Mouse (Mus musculus) testis, adult 2 months (tissue): Measurements from ENCODE around the gene Olfr156. TPM values are rescaled to one million over a fixed set of nuclear protein-coding genes. Genes with fewer than 3 reads are reported as not detected.
"Not testable (repeated sequence)": the region's sequence is repeated elsewhere in the genome, so short reads cannot be mapped to it uniquely, and the experiment has no call there.

ENCODE experiments used
- H3K27ac ChIP-seq: fragments of 200-500 bp; 2 replicates; pipeline ENCODE4 v1.5.1; 2012; ENCODE audit warnings: low read depth, low read length; ENCODE audit not compliant: control insufficient read depth, insufficient read depth
- H3K27me3 ChIP-seq: fragments of 200-500 bp; 2 replicates; pipeline ENCODE4 v1.6.1; 2012; ENCODE audit warnings: mild to moderate bottlenecking, low read length, moderate library complexity; ENCODE audit not compliant: control insufficient read depth, insufficient read depth
- H3K36me3 ChIP-seq: fragments of 200-500 bp; 2 replicates; pipeline ENCODE4 v1.6.1; 2012; ENCODE audit warnings: mild to moderate bottlenecking, low read length; ENCODE audit not compliant: control insufficient read depth, insufficient read depth
- H3K4me1 ChIP-seq: fragments of 200-500 bp; 2 replicates; pipeline ENCODE4 v1.6.1; 2012; ENCODE audit warnings: low read length; ENCODE audit not compliant: control insufficient read depth, insufficient read depth
- H3K4me3 ChIP-seq: fragments of 200-500 bp; 2 replicates; pipeline ENCODE4 v1.5.1; 2012; ENCODE audit warnings: low read depth, mild to moderate bottlenecking, low read length, moderate library complexity, mixed read lengths; ENCODE audit not compliant: control insufficient read depth
- CTCF ChIP-seq: fragments of 200-500 bp; IDR thresholded peaks from 2 replicates; pipeline ENCODE4 v1.5.1; 2012; ENCODE audit warnings: low read depth, mild to moderate bottlenecking, inconsistent platforms, low read length, moderate library complexity; ENCODE audit not compliant: control insufficient read depth, insufficient read depth, insufficient replicate concordance
- POLR2A ChIP-seq: fragments of 200-500 bp; IDR thresholded peaks from 2 replicates; pipeline ENCODE4 v1.6.1; 2012; ENCODE audit warnings: low read depth, mild to moderate bottlenecking, inconsistent platforms, low read length, moderate library complexity; ENCODE audit not compliant: control insufficient read depth
- polyA plus RNA-seq: library from polyadenylated mRNA; depleted of rRNA; stranded (reverse); fragments of >200 nt; gene quantifications from 2 replicates; pipeline ENCODE4 v1.2.3, GENCODE M21; 2012

Olfr156 gene
- polyA plus RNA-seq, 1 experiment: not detected

DNA sequence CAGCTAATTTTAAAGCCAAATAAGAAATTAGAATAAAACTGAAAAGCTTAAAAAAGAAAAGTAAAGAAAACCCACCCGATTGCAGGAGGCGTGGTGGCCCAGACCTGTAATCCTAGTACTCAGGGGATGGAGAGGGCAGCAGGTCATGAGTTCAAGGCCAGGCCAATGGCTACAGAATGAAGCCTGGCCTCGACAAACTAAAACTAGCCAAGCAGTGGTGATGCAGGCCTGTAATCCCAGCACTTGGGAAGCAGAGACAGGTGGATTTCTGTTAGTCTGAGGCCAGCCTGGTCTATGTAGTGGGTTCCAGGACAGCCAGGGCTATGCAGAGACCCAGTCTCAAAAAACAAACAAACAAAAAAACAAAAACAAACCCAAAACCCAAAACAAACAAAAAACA is 14.6 kb upstream of the Olfr156 start:
- TF ChIP-seq POLR2A (no peak), CTCF (no peak)
- no peak overlapping the region for H3K4me3 ChIP-seq
- no peaks in the 10 kb centered on the region for H3K4me1 ChIP-seq
- no peak overlapping the region for H3K27ac ChIP-seq
- H3K36me3 ChIP-seq: no peaks in the 10 kb centered on the region
- no peaks in the 10 kb centered on the region for H3K27me3 ChIP-seq

DNA sequence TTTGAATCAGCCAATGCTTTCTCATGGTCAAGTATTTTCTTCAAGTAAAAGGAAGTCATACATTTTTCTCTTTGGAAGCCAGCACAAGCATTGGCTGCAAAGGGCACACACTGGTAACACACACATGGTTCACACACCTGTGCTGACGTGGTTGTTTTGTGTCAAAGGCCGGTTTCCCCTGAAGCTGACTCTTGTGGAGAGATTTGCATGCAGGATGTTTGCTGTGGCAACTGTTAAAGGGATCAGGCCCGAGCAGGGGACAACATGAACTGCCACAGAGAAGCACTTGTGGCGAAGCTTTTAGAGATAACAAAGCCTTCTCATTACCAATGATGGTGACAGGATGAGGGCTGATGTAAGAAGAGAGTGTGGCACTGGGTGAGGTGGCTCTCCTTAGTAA is 11.1 kb upstream of the Olfr156 start:
- Histone ChIP-seq H3K4me1 (no peaks in the 10 kb centered on the region), H3K36me3 (no peaks in the 10 kb centered on the region), H3K27ac (no peak overlapping the region), H3K4me3 (no peak overlapping the region), H3K27me3 (no peaks in the 10 kb centered on the region)
- TF ChIP-seq CTCF (no peak), POLR2A (no peak)

DNA sequence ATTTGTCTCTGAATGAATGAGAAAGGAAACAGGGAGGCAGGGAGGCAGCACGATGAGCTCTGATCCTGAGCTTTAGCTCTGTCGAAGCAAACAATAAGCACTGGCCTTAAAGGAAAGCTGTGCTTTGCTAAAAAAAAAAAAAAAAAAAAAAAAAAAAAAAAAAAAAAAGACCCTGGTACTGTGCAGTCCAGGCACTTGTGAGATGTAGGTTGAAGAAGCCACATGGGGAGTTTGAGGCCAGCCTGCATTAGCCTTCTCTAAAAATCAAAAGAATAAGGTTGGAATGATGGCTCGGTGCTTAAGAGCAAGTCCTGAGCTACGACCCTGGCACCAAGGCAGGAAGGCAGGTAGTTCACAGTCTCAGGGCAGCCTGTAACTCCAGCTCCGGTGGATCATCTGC is 10.1 kb upstream of the Olfr156 start:
- no peaks in the 10 kb centered on the region for H3K36me3 ChIP-seq
- H3K4me1 ChIP-seq: no peaks in the 10 kb centered on the region
- no peak overlapping the region for H3K4me3 ChIP-seq

DNA sequence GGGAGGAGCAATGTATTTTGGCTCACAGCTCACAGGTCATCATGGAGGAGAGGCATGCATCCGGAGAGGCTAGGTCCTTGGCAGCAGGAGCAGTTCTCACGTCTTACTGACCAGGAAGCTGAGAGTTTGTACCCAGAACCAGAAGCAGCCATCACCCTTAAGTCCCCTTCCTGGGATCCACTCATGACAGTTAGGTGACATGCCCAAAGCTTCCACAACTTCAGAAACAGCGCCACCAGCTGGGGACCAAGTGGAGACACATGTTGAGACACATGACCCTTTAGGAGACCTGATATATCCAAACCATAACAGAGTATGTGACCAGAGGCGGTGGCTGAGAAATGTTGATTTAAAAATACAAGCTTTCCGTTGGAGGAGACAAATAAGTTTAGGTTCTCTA is 8.3 kb upstream of the Olfr156 start:
- no peak overlapping the region for H3K27ac ChIP-seq
- TF ChIP-seq CTCF (no peak), POLR2A (no peak)
- no peaks in the 10 kb centered on the region for H3K36me3 ChIP-seq
- H3K4me1 ChIP-seq: no peaks in the 10 kb centered on the region
- H3K27me3 ChIP-seq: no peaks in the 10 kb centered on the region
- no peak overlapping the region for H3K4me3 ChIP-seq

More for the DNA sequence above, 10.1 kb upstream of the Olfr156 start:
- Histone ChIP-seq H3K27me3 (no peaks in the 10 kb centered on the region), H3K27ac (no peak overlapping the region)
- no peak for TF ChIP-seq POLR2A
- no peak for TF ChIP-seq CTCF

DNA sequence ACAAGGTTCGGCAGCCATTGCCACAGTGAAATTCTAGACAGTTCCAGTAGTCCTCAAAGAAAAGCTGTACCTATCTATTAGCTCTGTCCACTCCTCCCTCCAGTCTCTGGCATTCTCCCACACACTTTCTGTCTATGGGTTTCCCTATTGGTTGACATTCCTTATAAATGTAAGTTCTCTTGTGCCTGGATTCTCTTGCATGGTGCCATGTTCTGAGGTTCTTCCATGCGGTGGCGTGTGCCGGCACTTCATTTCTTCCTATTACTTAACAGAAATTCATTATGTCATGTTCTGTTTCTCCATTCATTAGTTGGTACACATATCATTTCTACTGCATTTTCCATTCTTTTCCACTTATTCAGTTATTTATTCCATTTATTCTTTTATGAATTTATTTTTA is 5.1 kb upstream of the Olfr156 start:
- Histone ChIP-seq H3K27me3 (no peaks in the 10 kb centered on the region), H3K36me3 (no peaks in the 10 kb centered on the region), H3K4me3 (no peak overlapping the region), H3K4me1 (no peaks in the 10 kb centered on the region), H3K27ac (no peak overlapping the region)
- TF ChIP-seq POLR2A (no peak), CTCF (no peak)

DNA sequence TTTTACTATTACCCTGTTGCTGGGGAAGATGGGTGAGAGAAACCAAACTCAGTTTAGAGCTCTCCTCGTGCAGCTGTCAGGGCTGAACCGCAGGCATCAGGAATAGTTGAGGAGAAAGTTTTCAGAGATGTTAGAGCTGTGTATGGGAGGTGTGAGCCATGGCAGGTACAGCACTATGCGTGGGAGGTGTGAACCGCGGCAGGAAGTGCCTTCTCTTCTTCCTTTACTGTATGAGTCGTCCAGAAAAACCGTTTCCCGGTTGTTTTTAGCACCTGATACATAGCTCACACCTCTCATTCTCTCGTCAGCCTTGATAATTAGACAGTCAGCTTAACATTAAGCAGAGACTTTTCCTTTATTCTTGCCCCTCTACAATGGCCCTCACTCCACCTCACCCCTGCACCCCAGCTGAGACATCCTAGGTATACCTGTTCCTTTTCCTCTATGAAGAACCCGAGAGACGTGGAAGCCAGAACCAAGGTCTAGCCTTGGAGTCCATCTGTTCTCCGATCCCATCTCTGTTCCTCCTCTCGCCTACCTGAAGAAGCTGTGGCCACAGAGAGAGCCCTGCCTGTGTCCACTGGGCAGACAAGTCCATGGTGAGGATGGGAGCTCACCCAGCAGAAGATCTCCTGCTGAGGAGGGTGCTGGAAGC is 672 bp downstream of the Olfr156 start:
- Histone ChIP-seq H3K4me1 (no peaks in the 10 kb centered on the region), H3K27me3 (no peaks in the 10 kb centered on the region), H3K4me3 (no peak overlapping the region), H3K27ac (no peak overlapping the region), H3K36me3 (no peaks in the 10 kb centered on the region)
- TF ChIP-seq POLR2A (no peak), CTCF (no peak)

DNA sequence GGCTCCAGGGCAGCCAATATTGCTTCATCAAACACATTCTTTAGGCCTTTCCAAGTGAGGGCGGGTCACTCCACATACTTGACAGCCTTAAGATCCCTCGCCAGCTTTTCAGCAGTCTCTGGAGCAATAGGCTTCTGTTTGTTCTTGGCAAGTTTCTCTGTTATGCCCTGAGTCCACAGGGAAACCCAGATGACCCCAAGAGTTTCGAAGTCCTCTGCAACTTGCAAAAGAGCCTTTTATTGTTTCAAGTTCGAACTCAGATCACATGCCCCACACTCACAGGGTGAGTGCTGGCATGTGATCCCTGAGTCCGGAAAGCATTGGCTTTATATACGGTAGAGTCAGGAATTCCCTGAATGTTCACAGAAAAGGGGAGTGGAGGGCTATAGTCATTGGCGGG is 24.8 kb downstream of the Olfr156 start:
- TF ChIP-seq POLR2A: no peak
- no peak for TF ChIP-seq CTCF
- no peaks in the 10 kb centered on the region for H3K36me3 ChIP-seq
- H3K27ac ChIP-seq: no peak overlapping the region
- H3K27me3 ChIP-seq: no peaks in the 10 kb centered on the region
- no peaks in the 10 kb centered on the region for H3K4me1 ChIP-seq
- no peak overlapping the region for H3K4me3 ChIP-seq

DNA sequence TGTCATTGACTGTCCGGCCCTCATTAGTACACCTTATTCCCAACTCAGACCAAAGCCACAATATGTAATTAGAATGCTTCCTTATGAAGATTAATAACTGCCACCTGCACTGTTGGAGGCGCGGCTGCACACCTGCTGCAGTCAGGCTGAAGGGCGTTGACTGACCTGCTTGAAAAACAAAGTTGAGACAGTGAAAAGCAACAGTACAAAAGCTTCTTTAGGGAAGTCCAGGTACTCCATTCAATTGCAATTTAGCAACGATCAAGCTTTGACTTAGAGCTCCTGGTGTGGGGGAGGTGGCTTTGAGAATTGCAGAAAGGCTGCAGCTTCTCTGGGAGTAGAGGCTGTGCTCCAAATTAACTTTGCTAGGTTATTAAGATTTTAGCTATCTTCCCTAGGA is 27.9 kb downstream of the Olfr156 start:
- H3K4me3 ChIP-seq, H3K4me1 ChIP-seq, H3K36me3 ChIP-seq, H3K27me3 ChIP-seq, H3K27ac ChIP-seq: not testable (repeated sequence)
